Mouse (Mus musculus) hematopoietic stem cell, adult 5-6 weeks (primary cell): ENCODE results near the gene St14. TPM values are rescaled to one million over a fixed set of nuclear protein-coding genes. Genes with fewer than 3 reads are reported as not detected.
A peak's percentile ranks its signal among the peaks of the same experiment; 100 is the strongest.

Experiments used
- ATAC-seq, 2 experiments: fragments of 125-278 bp in 1 of 2; replicated peaks in 1 of 2; 2 replicates each; pipeline ENCODE4 v1.8.0; 2016 to 2017; ENCODE audit warnings: inconsistent platforms in 2 of 2, mild to moderate bottlenecking in 2 of 2, moderate number of reproducible peaks in 2 of 2, low read depth in 1 of 2, moderate TSS enrichment in 1 of 2; ENCODE audit not compliant: low FRiP score in 2 of 2, poor library complexity in 2 of 2, severe bottlenecking in 2 of 2, insufficient read depth in 1 of 2, low TSS enrichment in 1 of 2
- total RNA-seq: library from RNA; stranded (forward); fragments of 172-1452, 232-1000 nt; gene quantifications from 2 replicates; pipeline ENCODE4 v1.2.3, GENCODE M21; 2017

St14 gene
- total RNA-seq, 1 experiment from 2014 or later = 16.6 TPM

GRCm38 (mm10) chr9:31092111-31092832, 39.4 kb downstream of the St14 start:
- ATAC-seq = no peak

GRCm38 (mm10) chr9:31091162-31091581, 40.5 kb downstream of the St14 start:
- no peak for ATAC-seq

GRCm38 (mm10) chr9:31090081-31091023, 41.3 kb downstream of the St14 start:
- ATAC-seq = no peak

- no peak for ATAC-seq
Observed at GRCm38 (mm10) chr9:31089541-31089940, 42.1 kb downstream of the St14 start.

GRCm38 (mm10) chr9:31088883-31089282, 42.8 kb downstream of the St14 start:
- no peak for ATAC-seq

- no peak for ATAC-seq
Observed at GRCm38 (mm10) chr9:31088116-31088515, 43.5 kb downstream of the St14 start.

GRCm38 (mm10) chr9:31087466-31087865, 44.2 kb downstream of the St14 start:
- ATAC-seq = no peak

- ATAC-seq = no peak
Observed at GRCm38 (mm10) chr9:31086754-31087145, 44.9 kb downstream of the St14 start.

- ATAC-seq = peak; percentile 69 to 70
Observed at GRCm38 (mm10) chr9:31086085-31086753, 45.4 kb downstream of the St14 start.

GRCm38 (mm10) chr9:31085556-31085955, 46.1 kb downstream of the St14 start:
- ATAC-seq = no peak

- no peak for ATAC-seq
Observed at GRCm38 (mm10) chr9:31082771-31083170, 48.9 kb downstream of the St14 start.

- ATAC-seq = peak; percentile 65 to 71; a peak in 3 of 4 replicates
Observed at GRCm38 (mm10) chr9:31082054-31082666, 49.5 kb downstream of the St14 start.

GRCm38 (mm10) chr9:31080726-31081125, 50.9 kb downstream of the St14 start:
- ATAC-seq = no peak

- ATAC-seq = no peak
Observed at GRCm38 (mm10) chr9:31074836-31075235, 56.8 kb downstream of the St14 start.

- ATAC-seq = no peak
Observed at GRCm38 (mm10) chr9:31073797-31074196, 57.9 kb downstream of the St14 start.

- ATAC-seq = no peak
Observed at GRCm38 (mm10) chr9:31072256-31072655, 59.4 kb downstream of the St14 start.

GRCm38 (mm10) chr9:31070706-31071105, 60.9 kb downstream of the St14 start:
- ATAC-seq = no peak
